Mouse (Mus musculus) layer of hippocampus, adult 2 months (tissue): ENCODE measurements around the gene Dnajc24. TPM values are rescaled to one million over a fixed set of nuclear protein-coding genes. Genes with fewer than 3 reads are reported as not detected.

Experiments
- DNase-seq, 2 experiments: peaks; one replicate each; pipeline ENCODE4 v3.0.0; 2022; ENCODE audit warnings: low spot score in 2 of 2
- H3K27ac ChIP-seq: fragments of 200-600 bp; 2 replicates; pipeline ENCODE4 v1.8.1; 2022
- H3K4me3 ChIP-seq: fragments of 200-600 bp; 2 replicates; pipeline ENCODE4 v1.8.1; 2022; ENCODE audit warnings: mild to moderate bottlenecking
- CTCF ChIP-seq: fragments of 200-600 bp; conservative IDR thresholded peaks from 2 replicates; pipeline ENCODE4 v1.8.1; 2022; ENCODE audit warnings: antibody characterized with exemption, mild to moderate bottlenecking, moderate library complexity
- long read RNA-seq, 2 experiments: library from polyadenylated mRNA; stranded (forward); transcript quantifications; one replicate each; pipeline ENCODE4 v2.0.0; 2021; ENCODE audit warnings: borderline mapping rate in 2 of 2
- total RNA-seq, 2 experiments: library from RNA; stranded (reverse); gene quantifications; 2 replicates each; pipeline ENCODE4 v1.2.3; 2021

Dnajc24 gene
- total RNA-seq, result 10 to 100 TPM; 26.4 to 27.9 TPM
- long read RNA-seq, experiment 1, transcript Dnajc24-201 (5 exons, 1,197 nt), result major isoform, 10 of 16 reads
- long read RNA-seq, experiment 1, partial matches to known transcripts, result 0 of 16 reads
- long read RNA-seq, experiment 1, other reads (novel, unspliced or antisense), result 2 of 16 reads
- long read RNA-seq, experiment 2, transcript Dnajc24-201 (5 exons, 1,197 nt), result major isoform, 14 of 17 reads
- long read RNA-seq, experiment 2, partial matches to known transcripts, result 0 of 17 reads
- long read RNA-seq, experiment 2, other reads (novel, unspliced or antisense), result 3 of 17 reads

GRCm38 (mm10) chr2:106002835-106003739 is at the start of gene Dnajc24:
TSS of gene Dnajc24 (minus strand) at chr2:106003549.
- H3K4me3 ChIP-seq, result peak within 1 kb of the TSS; percentile 96
- H3K27ac ChIP-seq, result peak within 1 kb of the TSS; percentile 91
- TF ChIP-seq CTCF, result 0 out of 2 replicates have a peak, but pooled peaks have one; percentile 6
- peak; percentile 91 for DNase-seq

DNA sequence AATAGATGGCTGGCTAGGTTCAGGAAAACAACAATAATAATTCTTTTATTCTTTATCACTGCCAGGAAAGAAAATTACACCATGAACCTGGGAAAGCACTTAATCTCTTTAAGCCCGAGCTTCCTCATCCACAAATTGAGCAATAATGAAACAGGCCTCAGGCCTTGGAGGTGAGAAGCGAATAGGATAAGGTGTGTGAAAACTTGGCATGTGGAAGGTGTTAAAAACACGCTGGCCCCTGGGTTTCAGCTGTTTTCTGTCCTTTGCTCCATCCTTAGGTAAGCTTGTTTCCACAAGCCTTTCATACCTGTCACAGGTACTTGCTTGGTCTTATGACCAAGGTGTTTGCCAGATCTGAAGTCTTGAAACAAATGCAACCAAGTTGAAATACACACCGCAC is 43.3 kb upstream of the Dnajc24 start:
- Histone ChIP-seq H3K27ac (no peak overlapping the region), H3K4me3 (no peak overlapping the region)
- no peak for TF ChIP-seq CTCF
- no peak for DNase-seq

- Histone ChIP-seq H3K27ac (no peak overlapping the region), H3K4me3 (no peak overlapping the region)
- no peak for TF ChIP-seq CTCF
- DNase-seq, result no peak
These were observed 39.1 kb upstream of the Dnajc24 start for GRCm38 (mm10) chr2:106042495-106042894.

DNA sequence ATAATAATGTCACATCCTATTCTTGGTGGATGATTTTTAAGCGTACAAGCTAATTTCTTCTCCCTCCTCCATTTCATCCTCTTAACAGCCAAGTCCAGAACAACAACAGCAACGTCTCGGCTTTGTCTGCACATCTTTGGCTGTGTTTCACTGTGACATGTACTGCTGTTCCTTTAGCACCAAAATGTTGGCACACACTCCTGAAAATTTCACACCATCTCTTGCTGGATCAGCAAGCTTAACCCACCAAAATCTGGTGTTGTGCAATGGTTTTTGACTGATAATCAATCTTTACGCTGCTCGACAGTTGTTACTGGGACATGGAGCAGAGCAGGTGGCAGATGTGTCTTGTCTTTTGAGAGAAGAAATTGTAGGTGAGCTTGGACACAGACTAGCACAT is 38.6 kb upstream of the Dnajc24 start:
- no peak overlapping the region for H3K27ac ChIP-seq
- DNase-seq, result no peak
- H3K4me3 ChIP-seq, result no peak overlapping the region
- no peak for TF ChIP-seq CTCF

- DNase-seq, result peak; percentile 9 to 16
- TF ChIP-seq CTCF, result no peak
- Histone ChIP-seq H3K4me3 (peak overlapping the region; percentile 20; the same call in 1 of the 2 replicates), H3K27ac (peak overlapping the region; percentile 61)
These were observed 34.9 kb upstream of the Dnajc24 start for GRCm38 (mm10) chr2:106038286-106038685.

DNA sequence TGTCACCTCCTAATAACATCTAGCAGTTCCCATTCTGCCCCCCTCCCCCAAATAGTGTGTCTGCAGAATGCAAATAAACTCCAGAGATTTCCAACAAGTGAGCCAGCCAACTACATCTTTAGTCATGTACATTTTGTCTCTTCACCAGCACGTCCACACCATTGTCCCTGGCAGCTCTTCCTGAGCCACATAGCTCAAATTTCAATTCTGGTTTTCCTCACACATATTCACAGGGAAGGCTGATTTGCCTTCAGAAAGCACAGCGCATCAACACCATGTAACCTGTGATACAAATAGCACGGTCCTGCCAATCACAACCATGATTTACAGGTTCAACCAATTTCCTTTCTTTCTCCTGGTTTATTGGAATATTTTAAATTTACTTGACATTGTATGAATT is 21.5 kb upstream of the Dnajc24 start:
- no peak overlapping the region for H3K4me3 ChIP-seq
- DNase-seq, result no peak
- no peak for TF ChIP-seq CTCF
- no peak overlapping the region for H3K27ac ChIP-seq

GRCm38 (mm10) chr2:106008415-106008814 is 5.1 kb upstream of the Dnajc24 start:
- Histone ChIP-seq H3K27ac (no peak overlapping the region), H3K4me3 (no peak overlapping the region)
- TF ChIP-seq CTCF, result no peak
- DNase-seq, result no peak

DNA sequence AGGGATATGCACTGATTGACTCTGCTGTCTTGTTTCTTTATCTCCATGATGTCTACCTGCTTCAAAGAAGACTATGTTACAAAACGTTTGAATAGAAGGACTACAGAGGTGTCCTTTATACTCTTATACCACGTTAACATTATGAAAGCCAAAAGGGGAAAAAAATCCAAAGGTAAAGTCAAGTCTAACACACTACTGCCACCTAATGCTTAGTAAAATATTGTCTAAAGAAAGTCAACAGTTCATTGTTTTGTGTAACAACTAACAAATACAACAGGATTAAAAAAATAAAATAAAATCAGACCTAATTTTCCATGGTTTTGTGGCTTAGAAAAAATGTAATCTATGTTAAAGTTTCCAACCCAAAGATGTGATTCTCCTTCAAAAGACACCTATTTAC is 15.3 kb downstream of the Dnajc24 start:
- DNase-seq, result no peak
- Histone ChIP-seq H3K27ac (no peak overlapping the region), H3K4me3 (no peak overlapping the region)
- peak; percentile 71 for TF ChIP-seq CTCF

GRCm38 (mm10) chr2:105987131-105987530 is 16.2 kb downstream of the Dnajc24 start:
- no peak overlapping the region for H3K27ac ChIP-seq
- H3K4me3 ChIP-seq, result no peak overlapping the region
- no peak for TF ChIP-seq CTCF
- DNase-seq, result no peak

DNA sequence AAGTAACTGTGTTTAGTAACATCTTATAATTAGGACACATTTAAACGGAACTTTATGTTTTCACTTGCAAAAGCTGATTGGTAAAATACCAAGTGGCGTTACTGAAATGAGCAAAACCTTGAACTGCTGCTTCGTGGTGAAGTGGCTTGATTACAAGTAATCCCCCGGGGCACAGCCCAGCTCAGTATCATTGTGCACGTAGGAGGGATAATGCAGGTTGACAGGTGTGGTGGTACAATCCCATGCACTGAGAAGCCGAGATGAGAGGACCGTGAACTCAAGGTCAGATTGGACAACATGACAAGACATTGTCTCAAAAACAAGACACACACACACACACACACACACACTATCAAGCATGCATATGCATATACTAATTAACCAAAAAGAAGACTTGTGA is 18.1 kb downstream of the Dnajc24 start:
- Histone ChIP-seq H3K27ac (no peak overlapping the region), H3K4me3 (no peak overlapping the region)
- no peak for DNase-seq
- TF ChIP-seq CTCF, result no peak

- no peak for DNase-seq
- no peak overlapping the region for H3K4me3 ChIP-seq
- no peak overlapping the region for H3K27ac ChIP-seq
- no peak for TF ChIP-seq CTCF
These were observed 25.3 kb downstream of the Dnajc24 start for GRCm38 (mm10) chr2:105978065-105978464.

DNA sequence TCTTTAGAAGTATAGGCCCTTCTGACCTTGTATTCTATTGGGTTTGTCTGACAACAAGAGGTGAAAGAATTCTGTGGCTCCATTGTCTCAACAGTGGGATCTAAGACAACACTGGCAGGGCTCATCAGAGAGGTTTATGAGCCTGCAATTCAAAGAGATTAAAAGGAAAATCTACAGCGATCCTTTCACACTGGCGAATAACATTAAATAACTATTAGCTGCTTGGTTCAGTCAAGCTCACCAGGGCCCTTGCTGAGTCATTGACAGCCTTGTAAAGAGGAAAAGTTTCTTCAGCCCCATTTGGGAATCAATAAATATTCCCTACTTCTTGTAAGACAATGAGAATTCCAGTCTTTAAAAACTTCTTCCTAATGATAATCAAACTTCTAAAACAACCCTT is 29.4 kb downstream of the Dnajc24 start:
- no peak overlapping the region for H3K4me3 ChIP-seq
- TF ChIP-seq CTCF, result no peak
- no peak for DNase-seq
- peak overlapping the region; percentile 32 for H3K27ac ChIP-seq

DNA sequence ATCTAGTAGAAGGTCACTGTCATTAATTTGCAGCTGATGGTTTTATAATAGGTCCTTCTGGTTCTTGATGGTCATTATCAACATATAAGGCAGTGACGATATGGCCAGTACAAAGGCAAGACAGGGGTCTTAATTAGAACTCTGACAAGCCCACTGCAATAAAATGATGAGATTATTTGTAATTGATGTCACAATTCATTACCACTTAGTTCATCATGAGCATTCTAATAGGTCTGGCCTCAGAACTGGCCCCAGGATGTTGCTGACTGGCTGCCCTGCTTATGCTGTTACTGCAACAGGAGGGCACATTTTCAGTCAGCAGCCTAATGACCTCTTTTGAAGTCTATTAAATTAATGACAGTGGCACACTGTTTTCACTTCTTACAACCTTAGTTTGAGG is 39.9 kb downstream of the Dnajc24 start:
- no peak for DNase-seq
- Histone ChIP-seq H3K27ac (no peak overlapping the region), H3K4me3 (no peak overlapping the region)
- TF ChIP-seq CTCF, result no peak
